Mouse (Mus musculus): ENCODE measurements at regions not wholly inside any gene's neighbourhood (a gene's known extent, or its start where the extent isn't known, plus 50 kb on each side); places are given as distances from the start of the nearest gene placed in this dataset.
A peak's percentile ranks its signal among the peaks of the same experiment; 100 is the strongest.

GRCm38 (mm10) chr19:23044510-23045464, 96.2 kb upstream of the Klf9 start:
- DNase-seq (ENCODE audit: low spot score), result no peak

GRCm38 (mm10) chr19:23051456-23051855, 89.6 kb upstream of the Klf9 start:
- no peak for DNase-seq (ENCODE audit: low spot score)

GRCm38 (mm10) chr19:23054440-23054839, 86.6 kb upstream of the Klf9 start:
- no peak for DNase-seq (ENCODE audit: low spot score)

GRCm38 (mm10) chr19:23055916-23056805, 84.9 kb upstream of the Klf9 start:
- DNase-seq (ENCODE audit: low spot score), result no peak

GRCm38 (mm10) chr19:23056851-23057707, 83.9 kb upstream of the Klf9 start:
- peak; percentile 37 for DNase-seq (ENCODE audit: low spot score)

GRCm38 (mm10) chr19:23057739-23058501, 83.1 kb upstream of the Klf9 start:
- DNase-seq (ENCODE audit: low spot score), result no peak

GRCm38 (mm10) chr19:23058502-23058900, 82.5 kb upstream of the Klf9 start:
- DNase-seq (ENCODE audit: low spot score), result no peak

- no peak for DNase-seq (ENCODE audit: low spot score)
These were observed 79.9 kb upstream of the Klf9 start for GRCm38 (mm10) chr19:23061081-23061640.

- DNase-seq (ENCODE audit: low spot score), result no peak
These were observed 79.1 kb upstream of the Klf9 start for GRCm38 (mm10) chr19:23061906-23062305.

- DNase-seq (ENCODE audit: low spot score), result no peak
These were observed 78.2 kb upstream of the Klf9 start for GRCm38 (mm10) chr19:23062851-23063250.

GRCm38 (mm10) chr19:23065548-23065947, 75.5 kb upstream of the Klf9 start:
- no peak for DNase-seq (ENCODE audit: low spot score)

GRCm38 (mm10) chr19:23066726-23067125, 74.3 kb upstream of the Klf9 start:
- DNase-seq (ENCODE audit: low spot score), result no peak

GRCm38 (mm10) chr19:23068600-23068999, 72.4 kb upstream of the Klf9 start:
- DNase-seq (ENCODE audit: low spot score), result no peak

- DNase-seq (ENCODE audit: low spot score), result no peak
These were observed 71.4 kb upstream of the Klf9 start for GRCm38 (mm10) chr19:23069656-23070055.

- DNase-seq (ENCODE audit: low spot score), result no peak
These were observed 70.0 kb upstream of the Klf9 start for GRCm38 (mm10) chr19:23071000-23071399.

GRCm38 (mm10) chr19:23074602-23075570, 66.1 kb upstream of the Klf9 start:
- DNase-seq (ENCODE audit: low spot score), result no peak

- DNase-seq (ENCODE audit: low spot score), result no peak
These were observed 65.2 kb upstream of the Klf9 start for GRCm38 (mm10) chr19:23075790-23076189.

- no peak for DNase-seq (ENCODE audit: low spot score)
These were observed 55.8 kb upstream of the Klf9 start for GRCm38 (mm10) chr19:23085173-23085660.

- no peak for DNase-seq (ENCODE audit: low spot score)
These were observed 53.5 kb upstream of the Klf9 start for GRCm38 (mm10) chr19:23087575-23087974.
